ENCODE assay signal across 8 mouse cellular contexts in genomic region chr16:34094446-34095092, GRCm38 (mm10).
DNase-seq lines count a peak whose midpoint lies in the region; ATAC-seq and TF ChIP-seq lines count a peak whose summit lies in the region.

No protein-coding gene starts in this region.

- H3K9ac ChIP-seq in intestine, postnatal 0 days (ENCODE audit: low read depth, low read length), result peak overlapping the region; percentile 5; the same call in 1 of the 2 replicates
- H3K9ac ChIP-seq in liver, embryonic 16.5 days (ENCODE audit: low read depth, low read length), result peak overlapping the region; percentile 28
- peak overlapping the region; percentile 36 for H3K9ac ChIP-seq in neural tube, embryonic 15.5 days (replicated peaks)

- peak; percentile 56 for TF ChIP-seq CTCF in layer of hippocampus, adult 2 months (conservative IDR thresholded peaks at IDR 0.05)
- peak; percentile 58 for TF ChIP-seq CTCF in intestine, postnatal 0 days (IDR thresholded peaks at IDR 0.05; ENCODE audit: low read depth)

- WGBS in intestine, postnatal 0 days, result 5% methylated on average over 16 of the region's 16 CpGs
- 2% methylated on average over 16 of the region's 16 CpGs for WGBS in liver, embryonic 16.5 days (ENCODE audit: insufficient replicate concordance)
- under 1% methylated on average over 16 of the region's 16 CpGs for WGBS in neural tube, embryonic 15.5 days

- peak overlapping the region; percentile 90 for H3K4me2 ChIP-seq in intestine, postnatal 0 days (replicated peaks; ENCODE audit: low read depth)
- H3K4me2 ChIP-seq in liver, embryonic 16.5 days (ENCODE audit: low read depth, low read length), result peak overlapping the region; percentile 58
- peak overlapping the region; percentile 66 for H3K4me2 ChIP-seq in neural tube, embryonic 15.5 days

- no peaks in the 10 kb centered on the region for H3K27me3 ChIP-seq in intestine, postnatal 0 days (replicated peaks; ENCODE audit: control insufficient read depth, insufficient read depth, low read length)
- H3K27me3 ChIP-seq in liver, embryonic 16.5 days (ENCODE audit: control insufficient read depth, insufficient read depth, low read depth, low read length), result peaks cover 35% of the 10 kb centered on the region
- H3K27me3 ChIP-seq in neural tube, embryonic 15.5 days (replicated peaks), result peaks cover 10% of the 10 kb centered on the region; the same call in 1 of the 2 replicates

- H3K4me1 ChIP-seq in intestine, postnatal 0 days (replicated peaks; ENCODE audit: control insufficient read depth, insufficient read depth, low read length), result peaks cover 3% of the 10 kb centered on the region; the same call in 1 of the 2 replicates
- H3K4me1 ChIP-seq in liver, embryonic 16.5 days (ENCODE audit: control insufficient read depth, low read depth, low read length), result peaks cover 3% of the 10 kb centered on the region
- H3K4me1 ChIP-seq in neural tube, embryonic 15.5 days, result peaks cover 41% of the 10 kb centered on the region

- H3K27ac ChIP-seq in layer of hippocampus, adult 2 months, result peak overlapping the region; percentile 72; the same call in 1 of the 2 replicates
- no peak overlapping the region for H3K27ac ChIP-seq in intestine, postnatal 0 days (ENCODE audit: low read depth, low read length)
- H3K27ac ChIP-seq in liver, embryonic 16.5 days (ENCODE audit: low read length), result no peak overlapping the region
- H3K27ac ChIP-seq in neural tube, embryonic 15.5 days (replicated peaks), result peak overlapping the region; percentile 65

- no peaks in the 10 kb centered on the region for H3K36me3 ChIP-seq in intestine, postnatal 0 days (ENCODE audit: control insufficient read depth, insufficient read depth)
- no peaks in the 10 kb centered on the region for H3K36me3 ChIP-seq in liver, embryonic 16.5 days (ENCODE audit: control insufficient read depth, insufficient read depth)
- H3K36me3 ChIP-seq in neural tube, embryonic 15.5 days, result no peaks in the 10 kb centered on the region

- ATAC-seq in intestine, postnatal 0 days, result no peak
- no peak for ATAC-seq in liver, embryonic 16.5 days (ENCODE audit: low read depth)
- ATAC-seq in neural tube, embryonic 15.5 days (ENCODE audit: low FRiP score), result peak; percentile 66
- no peak for ATAC-seq in megakaryocyte-erythroid progenitor cell, adult 5-6 weeks (replicated peaks; ENCODE audit: low FRiP score, low TSS enrichment, poor library complexity, severe bottlenecking)

- H3K9me3 ChIP-seq in intestine, postnatal 0 days (ENCODE audit: control insufficient read depth), result no peaks in the 10 kb centered on the region
- H3K9me3 ChIP-seq in liver, embryonic 16.5 days (replicated peaks; ENCODE audit: control insufficient read depth, low read length), result no peaks in the 10 kb centered on the region
- H3K9me3 ChIP-seq in neural tube, embryonic 15.5 days (replicated peaks), result no peaks in the 10 kb centered on the region

- peak overlapping the region; percentile 47 for H3K4me3 ChIP-seq in layer of hippocampus, adult 2 months
- H3K4me3 ChIP-seq in intestine, postnatal 0 days (ENCODE audit: low read depth, low read length), result peak overlapping the region; percentile 56
- H3K4me3 ChIP-seq in liver, embryonic 16.5 days (ENCODE audit: low read depth, low read length), result peak overlapping the region; percentile 64
- peak overlapping the region; percentile 41 for H3K4me3 ChIP-seq in neural tube, embryonic 15.5 days (replicated peaks)

- DNase-seq in layer of hippocampus, adult 2 months (ENCODE audit: low spot score in 2 of 2), result peak in 1 of 2 experiments; percentile 52
- no peak for DNase-seq in layer of hippocampus, adult 9-10 months (ENCODE audit: low spot score)
- peak; percentile 55 for DNase-seq in brain, adult 2 months (ENCODE audit: low read depth, low spot score)
- DNase-seq in heart, adult 18-20 months, result peak; percentile 45 to 65

Comparison
In these comparisons a context has a peak if more than half of its experiments do, and no peak if none do; other contexts are left out.
1. H3K27ac ChIP-seq: peak in layer of hippocampus, adult 2 months (single experiment) and neural tube, embryonic 15.5 days (single experiment); none in intestine, postnatal 0 days (single experiment) and liver, embryonic 16.5 days (single experiment).
2. Peak in every context shown above with its lines, with median percentiles within 50 percentile points of each other: H3K4me3 ChIP-seq, H3K4me2 ChIP-seq and H3K9ac ChIP-seq.